Mouse (Mus musculus) olfactory bulb, adult 2 months (tissue): ENCODE measurements around the gene Enox1. TPM values are rescaled to one million over a fixed set of nuclear protein-coding genes. Genes with fewer than 3 reads are reported as not detected.

Experiments used
- H3K27ac ChIP-seq: fragments of 200-500 bp; 2 replicates; pipeline ENCODE4 v1.5.1; 2012; ENCODE audit warnings: low read depth, low read length; ENCODE audit not compliant: insufficient read depth
- H3K4me1 ChIP-seq: fragments of 200-500 bp; 2 replicates; pipeline ENCODE4 v1.6.1; 2012; ENCODE audit warnings: low read length; ENCODE audit not compliant: control insufficient read depth, insufficient read depth
- H3K4me3 ChIP-seq: fragments of 200-500 bp; 2 replicates; pipeline ENCODE4 v1.5.1; 2012; ENCODE audit warnings: mild to moderate bottlenecking, low read depth, low read length, moderate library complexity; ENCODE audit not compliant: insufficient read depth
- CTCF ChIP-seq: fragments of 200-500 bp; IDR thresholded peaks from 2 replicates; pipeline ENCODE4 v1.5.1; 2012; ENCODE audit warnings: low read depth, mild to moderate bottlenecking, low read length, moderate library complexity; ENCODE audit not compliant: insufficient read depth
- POLR2A ChIP-seq: fragments of 200-500 bp; IDR thresholded peaks from 2 replicates; pipeline ENCODE4 v1.6.1; 2012; ENCODE audit warnings: mild to moderate bottlenecking, low read depth, low read length, moderate library complexity; ENCODE audit not compliant: insufficient read depth
- WGBS: fragments of 180-500 bp; shearing (Covaris S2); methylation state at CpG from one replicate; pipeline ENCODE4 v1.1.7; 2018; 5-methylcytosine and 5-hydroxymethylcytosine counted together
- polyA plus RNA-seq: library from polyadenylated mRNA; stranded (reverse); fragments of >200 nt; gene quantifications from 2 replicates; pipeline ENCODE4 v1.2.4, GENCODE M21; 2012; ENCODE audit warnings: low replicate concordance; ENCODE audit not compliant: missing spikeins, insufficient read depth, insufficient read length

The Enox1 gene
- polyA plus RNA-seq, 1 experiment: not detected

- no peak for TF ChIP-seq POLR2A
- no peak for TF ChIP-seq CTCF
- Histone ChIP-seq H3K27ac (no peak overlapping the region; the same call in 1 of the 2 replicates), H3K4me1 (peaks cover 3% of the 10 kb centered on the region), H3K4me3 (no peak overlapping the region)
- 56% methylated on average over 9 of the region's 9 CpGs for WGBS
Measured at GRCm38 (mm10) chr14:77423194-77423593, 266.6 kb downstream of the Enox1 start.

GRCm38 (mm10) chr14:77439426-77439825 lies 282.9 kb downstream of the Enox1 start:
- 37% methylated on average over 5 of the region's 5 CpGs for WGBS
- peaks cover 2% of the 10 kb centered on the region for H3K4me1 ChIP-seq
- no peak overlapping the region for H3K4me3 ChIP-seq
- no peak overlapping the region for H3K27ac ChIP-seq
- TF ChIP-seq CTCF (no peak), POLR2A (no peak)

- Histone ChIP-seq H3K27ac (no peak overlapping the region), H3K4me3 (no peak overlapping the region), H3K4me1 (peaks cover 2% of the 10 kb centered on the region)
- TF ChIP-seq CTCF (no peak), POLR2A (no peak)
- 51% methylated on average over 7 of the region's 7 CpGs for WGBS
Measured at GRCm38 (mm10) chr14:77440805-77441204, 284.2 kb downstream of the Enox1 start.

GRCm38 (mm10) chr14:77441541-77441940 lies 285.0 kb downstream of the Enox1 start:
- no peak for TF ChIP-seq POLR2A
- 82% methylated on average over 6 of the region's 6 CpGs for WGBS
- peaks cover 2% of the 10 kb centered on the region for H3K4me1 ChIP-seq
- no peak overlapping the region for H3K27ac ChIP-seq
- no peak overlapping the region for H3K4me3 ChIP-seq

GRCm38 (mm10) chr14:77448001-77448400 lies 291.4 kb downstream of the Enox1 start:
- no peak for TF ChIP-seq CTCF
- TF ChIP-seq POLR2A: no peak
- WGBS: 82% methylated on average over 4 of the region's 4 CpGs
- no peak overlapping the region for H3K4me3 ChIP-seq
- no peak overlapping the region for H3K27ac ChIP-seq
- H3K4me1 ChIP-seq: no peaks in the 10 kb centered on the region

- Histone ChIP-seq H3K27ac (no peak overlapping the region), H3K4me3 (no peak overlapping the region)
Measured at GRCm38 (mm10) chr14:77451916-77452315, 295.4 kb downstream of the Enox1 start.

GRCm38 (mm10) chr14:77456066-77456465 lies 299.5 kb downstream of the Enox1 start:
- WGBS: 69% methylated on average over 3 of the region's 3 CpGs
- TF ChIP-seq POLR2A: no peak
- TF ChIP-seq CTCF: no peak
- Histone ChIP-seq H3K4me1 (0 out of 2 replicates have a peak, but pooled peaks cover 2% of the 10 kb centered on the region), H3K27ac (no peak overlapping the region), H3K4me3 (no peak overlapping the region)

More at GRCm38 (mm10) chr14:77451916-77452315, 295.4 kb downstream of the Enox1 start:
- WGBS: 93% methylated on average over 4 of the region's 4 CpGs
- H3K4me1 ChIP-seq: no peaks in the 10 kb centered on the region
- TF ChIP-seq CTCF (no peak), POLR2A (no peak)

- H3K27ac ChIP-seq: no peak overlapping the region
- TF ChIP-seq POLR2A: no peak
- TF ChIP-seq CTCF: no peak
- WGBS: 32% methylated on average over 7 of the region's 7 CpGs
Measured at GRCm38 (mm10) chr14:77456876-77457275, 300.3 kb downstream of the Enox1 start.

GRCm38 (mm10) chr14:77458217-77458616 lies 301.7 kb downstream of the Enox1 start:
- H3K4me3 ChIP-seq: no peak overlapping the region
- no peak overlapping the region for H3K27ac ChIP-seq
- no peak for TF ChIP-seq POLR2A
- TF ChIP-seq CTCF: no peak
- 56% methylated on average over 9 of the region's 9 CpGs for WGBS
- H3K4me1 ChIP-seq: 0 out of 2 replicates have a peak, but pooled peaks cover 2% of the 10 kb centered on the region

More at GRCm38 (mm10) chr14:77456876-77457275, 300.3 kb downstream of the Enox1 start:
- H3K4me1 ChIP-seq: 0 out of 2 replicates have a peak, but pooled peaks cover 2% of the 10 kb centered on the region
- H3K4me3 ChIP-seq: no peak overlapping the region

GRCm38 (mm10) chr14:77463919-77464318 lies 307.4 kb downstream of the Enox1 start:
- no peaks in the 10 kb centered on the region for H3K4me1 ChIP-seq
- TF ChIP-seq CTCF: no peak
- TF ChIP-seq POLR2A: no peak

More at GRCm38 (mm10) chr14:77463919-77464318, 307.4 kb downstream of the Enox1 start:
- Histone ChIP-seq H3K4me3 (no peak overlapping the region), H3K27ac (no peak overlapping the region)
- WGBS: 88% methylated on average over 4 of the region's 4 CpGs
